Mouse (Mus musculus) thymus, postnatal 25 days (tissue): ENCODE measurements around the gene Gm10488.
"Not testable (repeated sequence)": the region's sequence is repeated elsewhere in the genome, so short reads cannot be mapped to it uniquely, and the experiment has no call there.

Experiments used
- DNase-seq: peaks from one replicate; pipeline ENCODE4 v3.0.0; 2022

Gm10488 gene

GRCm38 (mm10) chrX:29976014-29976413 lies at the start of gene Gm10488:
Gene Gm10488, plus strand, starts transcription at chrX:29976314.
- DNase-seq = not testable (repeated sequence)
